Mouse (Mus musculus): Measurements from ENCODE around the gene Gm10073.
A peak's percentile ranks its signal among the peaks of the same experiment; 100 is the strongest.
"Not testable (repeated sequence)": the region's sequence is repeated elsewhere in the genome, so short reads cannot be mapped to it uniquely, and the experiment has no call there.

Gm10073 gene

DNA sequence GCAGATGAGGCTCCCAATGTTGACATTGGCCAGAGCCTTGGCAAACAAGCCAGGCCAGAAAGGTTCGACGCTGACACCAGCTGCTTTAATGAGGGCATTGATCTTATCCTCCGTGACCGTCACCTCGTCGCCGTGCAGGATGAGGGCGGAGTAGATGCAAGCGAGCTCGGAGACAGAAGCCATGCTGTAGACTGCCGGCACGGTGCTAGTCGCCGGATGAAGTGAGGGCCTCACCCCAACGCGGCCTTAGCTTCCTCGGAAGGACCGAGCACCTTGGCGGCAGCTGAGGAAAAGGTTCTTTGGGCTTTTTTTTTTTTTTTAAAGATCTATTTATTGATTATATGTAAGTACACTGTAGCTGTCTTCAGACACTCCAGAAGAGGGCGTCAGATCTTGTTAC, at the start of gene Gm10073:
Gene Gm10073 (minus strand): TSS at position 294 of the 400 bp plus-strand sequence.
- not testable (repeated sequence) for DNase-seq

DNA sequence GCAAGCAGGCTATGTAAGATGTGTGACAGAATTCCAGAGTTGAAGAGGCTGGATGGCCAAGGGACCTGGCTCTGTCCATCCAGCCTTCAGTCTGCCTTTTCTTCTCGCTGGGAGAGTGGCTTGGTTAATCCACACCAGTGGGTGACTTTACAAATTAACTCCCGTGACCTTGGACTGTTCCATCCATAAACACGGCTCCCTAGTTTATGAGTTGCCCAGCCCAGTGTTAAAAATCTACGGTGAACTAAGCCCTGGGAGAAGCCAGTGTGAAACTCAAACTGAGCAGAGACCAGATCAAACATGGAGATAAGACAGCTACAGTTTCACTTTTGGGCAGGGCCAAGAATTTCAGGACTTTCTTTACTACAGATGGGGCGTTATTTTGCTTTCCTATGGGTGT, 49.8 kb upstream of the Gm10073 start:
- DNase-seq, result no peak

DNA sequence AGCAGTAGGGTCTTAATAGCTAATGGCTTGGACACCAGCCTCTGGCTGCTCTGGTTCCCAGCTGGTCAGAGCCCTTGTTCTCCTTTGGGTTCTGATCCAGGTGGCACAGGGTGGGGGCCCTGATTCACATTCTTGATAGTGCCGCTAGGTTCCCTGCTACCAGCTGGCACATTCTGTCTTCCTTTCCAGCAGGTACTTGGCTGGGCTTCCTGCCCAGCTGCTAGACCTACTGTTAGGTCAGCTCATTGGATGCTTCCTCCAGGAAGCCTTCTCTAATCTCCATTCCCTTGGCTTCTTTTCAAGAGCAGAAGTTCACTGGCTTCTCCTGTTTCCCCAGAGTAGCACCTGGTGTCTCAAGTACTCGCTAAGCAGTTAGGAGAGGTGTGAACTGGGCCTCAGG, 47.2 kb upstream of the Gm10073 start:
- DNase-seq, result no peak

DNA sequence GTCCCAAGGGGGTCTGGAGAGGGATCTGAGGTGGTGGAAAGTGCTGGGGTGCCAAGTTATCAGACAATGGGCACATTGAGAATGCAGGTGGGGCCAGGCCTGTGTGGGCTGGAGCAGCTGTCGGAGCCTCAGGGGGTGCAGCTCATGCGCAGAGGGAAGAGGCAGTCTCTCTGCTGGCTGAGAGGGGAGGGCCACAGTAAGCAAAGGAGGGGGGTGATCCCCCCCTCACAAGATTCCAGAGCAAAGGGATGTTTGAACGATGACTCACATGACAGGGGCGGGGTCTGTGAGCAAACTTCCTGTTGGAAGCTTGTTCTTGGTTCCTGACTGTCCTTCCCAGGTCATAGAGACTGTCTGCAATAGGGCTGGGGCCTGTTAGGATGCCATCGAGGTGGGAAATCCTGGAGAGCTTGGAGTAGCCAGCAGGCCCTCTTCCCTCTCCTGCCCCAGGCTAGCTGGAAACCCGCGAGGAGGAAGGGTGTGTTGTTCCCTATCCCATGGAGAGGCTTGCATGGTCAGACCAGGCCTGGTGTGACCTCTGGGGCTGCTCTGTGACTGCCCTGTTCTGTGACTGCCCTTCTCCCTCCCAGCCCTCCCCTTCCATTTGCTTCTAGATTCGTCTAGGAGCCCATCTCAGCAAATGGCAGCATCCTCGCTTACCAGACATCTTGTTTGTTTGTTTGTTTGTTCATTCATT, 46.4 kb upstream of the Gm10073 start:
- peak; percentile 58 for DNase-seq

DNA sequence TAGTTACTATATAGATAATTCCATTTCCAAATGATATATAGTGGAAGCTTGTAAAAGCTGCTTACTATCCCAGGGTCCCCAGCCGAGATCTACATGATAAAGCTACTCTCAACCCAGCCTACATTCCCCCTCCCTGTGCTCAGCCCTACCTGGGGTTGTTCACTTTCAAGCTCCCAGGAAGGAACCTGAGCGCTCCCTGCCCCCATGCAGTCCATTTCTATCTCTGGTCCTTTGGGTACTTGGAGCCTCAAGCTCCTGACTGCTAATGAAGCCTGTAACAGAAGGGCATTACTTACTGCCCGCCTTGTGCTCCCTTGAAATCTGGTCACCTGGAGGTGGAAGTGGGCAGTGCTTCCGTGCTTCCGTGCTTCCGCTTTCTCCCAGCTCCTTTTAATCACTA, 45.1 kb upstream of the Gm10073 start:
- no peak for DNase-seq

DNA sequence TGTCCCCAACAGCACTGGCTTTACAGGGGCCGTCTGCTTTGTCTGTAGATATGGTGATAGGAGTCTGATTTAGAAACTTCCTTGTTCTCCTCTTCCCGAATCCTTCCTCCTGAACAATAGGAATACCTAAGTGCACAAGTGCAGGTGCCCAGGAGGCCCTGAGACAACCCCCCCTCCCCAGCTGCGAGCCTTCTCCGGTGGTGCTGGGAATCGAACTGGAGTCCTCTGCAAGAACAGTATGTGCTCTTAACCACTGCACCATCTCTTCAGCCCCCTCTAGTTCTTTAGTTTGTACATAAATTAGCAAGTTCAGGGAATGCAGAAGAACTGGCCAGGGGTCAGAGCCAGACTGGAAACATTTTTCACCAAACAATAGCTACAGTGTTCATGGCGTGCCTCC, 44.6 kb upstream of the Gm10073 start:
- no peak for DNase-seq

DNA sequence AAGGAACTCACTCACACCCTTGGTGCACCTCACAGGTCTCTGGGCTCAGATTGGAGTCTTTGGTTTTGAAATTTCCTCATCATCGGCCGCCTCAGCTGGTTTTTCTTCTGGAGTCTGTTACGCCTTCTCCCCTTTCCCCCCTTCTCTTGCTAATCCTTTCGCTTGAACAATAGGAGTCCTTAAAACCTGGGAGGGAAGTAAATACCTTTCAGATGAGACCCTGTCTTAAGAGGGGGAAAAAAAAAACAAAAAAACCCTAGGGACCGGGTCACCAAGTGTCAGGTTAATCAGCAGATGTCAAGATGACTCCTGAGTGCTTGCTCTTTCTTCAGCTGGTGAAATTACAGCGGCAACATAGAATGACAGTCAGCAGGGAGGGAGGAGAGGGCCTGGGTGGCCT, 43.9 kb upstream of the Gm10073 start:
- no peak for DNase-seq

DNA sequence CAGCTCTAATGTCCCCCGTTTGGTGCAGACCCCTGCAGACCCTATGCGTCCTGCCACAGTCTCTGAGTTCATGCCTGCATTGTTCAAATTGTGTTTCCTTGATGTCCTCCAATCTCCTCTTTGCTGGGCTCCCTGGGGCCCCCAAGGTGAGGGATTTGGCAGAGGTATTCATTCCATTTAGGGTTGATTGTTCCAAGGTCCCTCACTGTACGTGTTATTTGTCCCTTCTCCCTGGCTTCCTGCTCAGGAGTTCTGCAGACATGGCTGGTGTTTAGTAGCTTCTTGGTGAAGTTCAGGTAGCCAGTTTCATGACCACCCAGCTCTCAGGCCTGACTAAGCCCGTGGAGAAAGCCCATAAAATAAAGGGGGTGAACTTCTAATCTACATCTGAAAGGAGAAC, 43.4 kb upstream of the Gm10073 start:
- DNase-seq, result no peak

DNA sequence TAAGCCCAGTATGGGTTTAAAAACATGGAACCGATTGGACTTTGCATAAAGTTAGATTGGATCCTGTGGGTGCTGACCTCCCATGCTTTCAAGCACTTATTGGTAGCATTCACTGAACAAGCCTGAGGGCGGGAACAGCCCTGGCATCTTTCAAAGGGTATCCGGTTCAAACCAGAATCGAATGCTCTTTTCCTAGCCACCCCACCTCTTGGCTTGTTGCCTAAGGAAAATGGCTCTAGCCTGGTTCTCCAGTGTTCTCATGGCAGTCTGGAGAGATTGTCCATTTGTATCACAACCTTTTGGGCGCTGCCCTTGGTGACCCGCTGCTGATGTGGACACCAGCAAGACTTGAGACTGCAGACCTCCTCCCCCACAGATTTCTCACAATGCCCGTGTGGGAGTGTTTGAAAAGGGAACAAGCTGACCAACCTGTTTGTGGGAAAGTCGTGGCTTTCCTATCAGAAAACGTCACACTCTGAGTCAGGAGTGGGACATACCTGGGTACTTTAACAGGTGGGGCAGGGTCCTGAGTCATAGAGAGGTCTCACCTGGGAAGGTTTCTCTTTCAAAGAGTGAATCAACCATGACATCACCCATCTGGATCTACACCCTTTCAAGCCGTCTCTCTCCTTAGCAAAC, 42.5 kb upstream of the Gm10073 start:
- no peak for DNase-seq

DNA sequence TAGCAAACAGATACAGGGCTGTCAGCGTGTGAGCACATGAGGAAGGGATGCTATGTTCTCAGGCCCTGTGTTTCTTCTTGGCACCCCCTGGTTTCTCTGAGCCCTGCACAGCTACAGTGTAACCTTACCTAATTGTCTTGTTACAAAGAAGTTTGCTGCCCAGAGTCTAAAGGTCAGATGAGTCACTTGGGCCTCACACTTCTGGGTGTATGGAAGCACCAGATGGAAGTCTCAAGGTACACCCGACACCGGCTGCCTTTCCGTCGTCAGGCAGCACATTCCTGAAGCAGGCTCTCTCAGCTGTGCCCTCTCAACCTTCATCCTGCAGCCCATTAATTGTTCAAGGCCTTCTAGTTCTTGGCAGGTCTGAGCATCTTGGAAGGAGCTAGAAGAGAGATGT, 41.4 kb upstream of the Gm10073 start:
- no peak for DNase-seq

DNA sequence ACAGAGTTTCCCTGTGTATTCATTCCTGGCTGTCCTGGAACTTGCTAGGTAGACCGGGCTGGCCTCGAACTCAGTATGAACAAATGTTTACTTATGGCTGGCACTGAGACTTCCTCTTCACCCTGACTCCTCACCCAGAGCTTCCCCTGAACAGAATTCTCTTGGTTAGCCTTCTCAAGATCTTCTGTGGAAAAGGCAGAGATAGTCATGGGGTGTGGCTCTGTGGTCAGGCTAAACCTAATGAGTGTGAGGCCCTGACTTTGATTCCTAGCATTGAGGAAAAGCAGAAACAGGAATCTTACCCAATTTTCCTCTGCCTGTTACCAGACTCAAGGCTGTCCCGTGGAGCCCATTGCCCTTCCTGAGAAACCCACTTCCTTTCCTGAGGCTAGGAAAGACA, 38.8 kb upstream of the Gm10073 start:
- DNase-seq, result no peak

DNA sequence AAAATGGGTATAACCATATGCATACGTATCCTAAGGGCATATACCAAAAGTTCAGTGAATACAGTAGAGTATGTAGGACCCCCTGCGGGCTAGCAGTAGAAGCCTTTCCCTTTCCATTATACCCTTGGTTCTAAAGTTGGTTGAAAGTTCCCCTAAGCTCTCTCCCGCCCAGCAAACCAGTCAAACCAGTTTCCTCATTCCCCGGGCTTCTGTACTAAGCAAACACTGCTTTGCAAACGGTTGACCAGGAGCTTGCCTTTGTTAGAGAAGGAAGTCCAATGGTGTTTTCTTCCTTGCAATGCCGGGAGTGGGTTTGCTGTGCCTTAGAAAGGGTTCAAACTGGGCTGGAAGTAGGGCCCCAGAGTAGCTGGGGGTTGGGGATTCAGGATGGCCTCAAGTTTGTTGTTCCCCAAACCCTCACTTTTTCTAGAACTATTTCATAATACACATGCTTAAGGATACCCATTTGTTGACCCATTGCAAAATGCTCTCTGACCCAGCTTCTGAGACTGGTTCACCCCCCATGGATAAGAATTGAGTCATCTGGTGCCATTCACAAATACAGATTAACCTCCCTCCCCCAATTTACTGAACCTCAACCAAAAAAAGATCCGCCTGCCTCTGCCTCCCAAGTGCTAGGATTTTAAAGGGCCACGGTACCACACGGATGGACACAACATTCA, 37.8 kb upstream of the Gm10073 start:
- peak; percentile 60 for DNase-seq

DNA sequence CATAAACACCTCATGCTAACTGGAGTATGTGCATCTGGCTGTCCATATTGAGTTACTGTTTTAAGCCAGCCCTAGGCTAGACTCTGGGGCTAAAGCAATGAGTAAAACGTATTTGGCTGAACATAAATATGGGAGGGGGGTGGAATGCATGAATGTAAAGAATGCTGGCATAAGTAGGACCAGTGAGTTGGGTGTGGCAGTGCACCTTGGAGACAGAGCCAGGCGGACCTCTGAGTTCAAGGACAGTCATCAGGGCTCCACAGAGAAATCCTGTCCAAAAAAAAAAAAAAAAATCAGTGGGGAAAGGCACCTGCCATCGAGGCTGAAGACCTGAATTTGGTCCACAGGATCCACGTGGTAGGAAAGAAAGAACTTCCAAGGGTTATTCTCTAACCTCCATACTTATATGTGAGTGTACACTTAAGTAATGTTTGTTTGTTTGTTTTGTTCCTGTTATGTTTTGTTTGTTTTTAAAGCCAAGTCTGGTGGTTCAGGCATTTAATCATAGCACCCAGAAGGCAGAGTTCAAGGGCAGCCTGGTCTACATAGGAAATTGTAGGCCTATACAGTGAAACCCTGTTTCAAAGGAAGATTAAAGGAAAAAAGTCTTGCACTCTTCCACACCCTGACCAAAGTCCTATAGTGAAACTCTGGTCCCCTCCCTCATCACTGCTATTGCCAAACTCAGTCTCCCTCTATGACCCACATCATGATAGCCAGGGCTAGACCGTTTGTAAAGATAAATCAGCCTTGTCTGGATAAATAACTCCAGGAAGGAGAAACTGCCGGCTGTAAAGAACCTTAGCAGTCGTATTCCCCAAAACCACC, 36.0 kb upstream of the Gm10073 start:
- DNase-seq, result no peak

DNA sequence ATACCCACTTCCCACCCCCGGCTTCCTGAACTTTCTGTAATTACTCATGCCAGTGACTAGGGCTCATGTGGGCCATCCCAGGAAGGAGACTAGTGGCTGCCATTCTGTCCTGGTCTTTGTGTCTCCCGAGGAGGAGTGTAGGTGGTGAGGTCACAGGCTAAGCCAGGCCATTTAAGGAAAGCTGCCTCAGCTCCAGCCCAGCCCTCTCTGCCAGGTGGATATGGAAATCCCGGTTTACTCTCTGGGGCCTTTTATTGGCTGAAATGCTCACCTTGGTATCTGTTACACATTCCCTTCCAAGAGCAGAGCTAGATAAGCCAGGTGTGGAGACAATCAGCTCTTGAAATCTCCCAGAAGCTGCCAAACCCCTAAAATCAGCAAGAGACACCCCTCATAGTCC, 35.2 kb upstream of the Gm10073 start:
- no peak for DNase-seq

DNA sequence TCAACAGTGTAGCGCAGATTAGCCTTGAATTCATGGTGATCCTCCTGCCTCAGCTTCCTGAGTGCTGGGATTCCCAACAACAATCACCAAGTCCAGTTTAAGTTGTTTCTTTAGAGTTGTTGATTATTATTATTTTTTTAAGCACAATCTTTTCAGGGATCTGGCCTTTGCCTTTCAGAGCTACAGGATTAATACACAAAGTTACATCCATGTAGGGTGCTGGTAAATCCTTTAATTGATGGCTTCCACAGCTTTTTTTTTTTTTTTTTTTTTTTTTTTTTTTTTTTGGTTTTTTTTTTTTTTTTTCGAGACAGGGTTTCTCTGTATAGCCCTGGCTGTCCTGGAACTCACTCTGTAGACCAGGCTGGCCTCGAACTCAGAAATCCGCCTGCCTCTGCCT, 34.5 kb upstream of the Gm10073 start:
- DNase-seq, result not testable (repeated sequence)

DNA sequence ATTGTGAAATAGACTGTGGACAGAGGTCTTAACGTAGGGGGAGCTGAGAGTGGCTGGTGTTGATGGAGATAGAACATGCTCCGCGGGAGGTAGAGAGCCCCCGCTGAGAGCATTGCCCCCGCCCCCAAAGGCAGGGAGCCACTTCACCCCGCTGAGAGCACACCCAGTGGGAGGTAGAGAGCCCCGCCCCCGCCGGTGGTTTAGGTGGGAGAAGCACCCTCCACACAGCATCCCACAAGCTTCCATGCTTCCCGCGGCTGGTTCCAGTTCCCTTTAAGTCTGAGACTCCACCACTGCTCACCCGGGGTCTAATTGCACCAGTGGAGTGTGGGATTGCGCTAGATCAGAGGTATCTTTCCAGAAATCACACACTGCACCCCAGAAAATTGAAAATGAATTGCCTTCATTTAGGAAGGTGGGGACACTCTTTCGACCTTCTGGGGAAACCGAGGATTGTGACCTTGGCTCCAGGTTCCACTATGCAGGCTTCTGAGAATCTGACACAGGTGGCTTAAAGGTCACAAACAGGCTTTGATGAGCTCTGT, 33.4 kb upstream of the Gm10073 start:
- no peak for DNase-seq

DNA sequence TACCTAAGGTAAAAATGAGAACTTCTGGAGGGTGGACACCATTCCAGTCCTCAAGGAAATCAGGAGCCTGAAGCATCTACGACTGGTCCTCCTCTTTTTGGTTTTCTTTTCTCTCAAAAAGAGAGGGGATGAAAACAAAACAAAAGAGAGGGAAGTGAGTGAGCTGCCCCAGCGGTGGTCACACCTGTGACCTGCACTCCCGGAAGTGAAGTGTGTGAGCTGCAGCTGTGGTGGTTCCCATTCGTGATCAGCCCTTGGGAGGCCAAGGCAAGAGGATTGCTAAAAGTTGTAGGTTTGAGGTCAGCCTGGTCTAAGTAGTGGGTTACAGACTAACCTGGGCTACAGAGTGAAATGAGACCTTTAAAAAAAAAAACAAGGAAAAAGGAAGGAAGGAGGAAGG, 32.9 kb upstream of the Gm10073 start:
- no peak for DNase-seq

DNA sequence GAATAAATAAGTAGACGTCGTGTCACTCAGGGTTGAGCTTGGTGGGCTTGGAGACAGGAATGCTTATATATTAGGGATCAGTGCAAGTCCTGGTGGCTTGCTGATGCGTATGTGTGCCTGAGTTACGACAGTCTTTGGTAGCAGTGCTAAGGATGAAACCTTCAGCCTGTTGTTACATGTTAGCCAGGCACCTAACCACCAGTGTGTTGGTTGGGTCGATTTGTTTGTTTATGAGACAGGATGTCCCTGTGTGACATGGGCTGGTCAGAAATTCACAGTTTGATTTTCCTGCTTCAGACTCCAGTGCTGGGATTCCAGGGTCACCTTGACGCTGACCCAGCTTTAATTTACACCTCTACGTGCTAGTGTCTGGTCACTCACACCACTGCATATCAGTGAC, 32.4 kb upstream of the Gm10073 start:
- DNase-seq, result no peak

DNA sequence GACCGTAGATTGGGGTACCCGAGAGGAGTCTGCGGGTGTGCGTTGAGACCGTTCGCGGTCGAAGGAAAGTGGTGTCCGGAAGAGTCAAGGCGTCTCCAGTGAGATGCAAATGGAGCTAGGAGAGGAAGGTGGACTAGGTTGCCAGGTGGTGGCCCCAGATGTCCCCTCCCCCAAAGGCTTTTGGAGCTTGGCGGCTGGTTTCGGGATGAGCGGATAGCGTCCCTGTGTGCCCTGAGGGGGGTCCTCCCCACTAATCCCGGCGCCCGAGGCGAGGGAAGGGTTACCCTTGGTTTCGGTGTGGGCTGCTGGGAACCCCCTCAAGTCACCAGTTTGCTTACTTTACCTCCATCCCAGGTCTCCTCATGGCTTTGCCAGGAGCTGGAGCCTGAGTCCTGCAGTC, 30.7 kb upstream of the Gm10073 start:
- no peak for DNase-seq

DNA sequence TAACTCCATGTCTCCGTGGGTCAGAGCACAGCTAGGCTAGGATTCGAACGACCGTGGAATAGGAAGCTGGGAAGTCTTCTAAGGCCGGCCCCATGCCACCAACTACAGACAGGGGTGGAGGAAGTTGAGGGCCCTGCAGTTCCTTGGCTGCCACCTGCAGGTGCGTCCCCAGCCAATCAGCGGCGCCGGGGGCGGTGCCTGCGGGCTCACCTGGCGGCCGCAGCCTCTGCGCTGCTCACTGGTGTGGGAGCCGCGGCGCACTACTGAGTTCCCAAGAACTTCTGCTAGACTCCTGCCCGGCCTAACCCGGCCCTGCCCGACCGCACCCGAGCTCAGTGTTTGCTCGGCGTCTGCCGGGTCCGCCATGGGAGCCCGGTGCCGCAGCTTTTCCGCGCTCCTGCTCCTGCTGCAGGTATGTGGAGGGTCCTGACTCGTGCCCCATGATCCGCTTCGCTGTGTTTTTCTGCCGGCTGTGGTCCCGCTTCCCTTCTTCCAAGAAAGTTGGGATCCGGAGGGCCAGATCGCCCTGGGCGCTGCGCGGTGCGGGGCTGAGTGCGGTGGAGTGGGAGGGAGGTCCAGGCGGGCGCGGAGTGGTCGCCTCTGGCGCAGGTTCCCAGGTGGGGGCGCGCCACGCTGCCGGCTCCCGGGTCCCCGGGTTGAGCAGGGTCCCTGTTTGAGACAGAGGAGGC, 30.0 kb upstream of the Gm10073 start, which contains the start of gene Cdh1:
Gene Cdh1 (plus strand): TSS at position 221 of the 689 bp plus-strand sequence.
- peak; percentile 85 for DNase-seq

DNA sequence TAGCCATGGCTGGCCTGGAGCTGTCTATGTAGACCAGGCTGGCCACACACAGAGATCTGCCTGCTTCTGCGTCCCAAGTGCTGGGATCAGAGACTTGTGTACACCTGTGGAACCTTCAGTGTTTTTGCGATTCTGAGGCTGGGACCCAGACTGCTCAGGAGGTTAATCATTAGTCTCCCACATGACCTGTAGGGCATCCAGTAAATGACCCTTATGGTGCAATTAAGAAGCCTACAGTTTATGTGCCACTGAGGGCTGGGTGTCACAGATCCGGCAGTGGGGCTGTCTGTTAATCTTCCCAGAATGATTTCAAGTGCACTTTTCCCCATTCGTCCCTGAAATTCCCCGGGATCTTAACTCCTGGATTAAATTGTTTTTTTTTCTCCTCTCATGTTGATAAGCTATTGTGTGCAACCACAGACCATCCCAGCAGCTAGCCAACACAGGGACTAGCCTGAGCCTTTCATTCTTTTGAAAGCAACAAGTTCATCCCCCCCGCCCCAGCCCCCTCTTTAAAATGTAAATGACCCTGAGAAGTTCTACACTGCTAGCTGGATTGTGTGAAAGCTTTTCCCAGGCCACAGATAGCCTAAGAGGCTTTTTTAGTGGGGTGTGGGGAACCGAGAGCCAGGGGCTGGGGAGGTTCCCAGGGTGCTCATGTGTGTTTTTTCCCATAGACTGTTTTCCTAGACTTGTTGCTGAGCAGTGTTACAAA, 26.2 kb upstream of the Gm10073 start:
- DNase-seq, result no peak

DNA sequence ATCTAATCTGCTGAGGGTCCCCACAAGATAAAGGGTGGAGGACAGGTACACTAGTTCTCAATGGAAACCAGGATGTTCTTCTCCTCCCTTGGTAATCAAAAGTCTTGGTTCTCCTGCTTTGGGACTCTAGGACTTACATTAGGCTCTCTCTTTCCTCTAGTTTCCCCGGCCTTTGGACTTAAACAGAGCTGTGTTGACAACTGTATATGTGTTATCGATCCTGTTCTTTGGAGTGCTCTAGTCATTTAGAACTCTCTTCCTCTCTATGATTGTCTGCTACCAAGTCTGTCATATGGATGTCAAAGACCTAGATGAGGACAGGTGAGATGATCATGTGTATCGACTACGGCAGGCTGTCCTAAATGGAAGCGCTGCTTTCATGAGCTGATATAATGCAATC, 23.8 kb upstream of the Gm10073 start:
- no peak for DNase-seq

Measured in lung, postnatal 14 days (tissue).